Mouse (Mus musculus) hindbrain, postnatal 0 days (tissue): ENCODE measurements at regions not wholly inside any gene's neighbourhood (a gene's known extent, or its start where the extent isn't known, plus 50 kb on each side); places are given as distances from the start of the nearest gene placed in this dataset.
"Not testable (repeated sequence)": the region's sequence is repeated elsewhere in the genome, so short reads cannot be mapped to it uniquely, and the experiment has no call there.

Experiments used
- ATAC-seq: fragments of 200-750 bp; cut with Nextera tagmentation; 2 replicates; pipeline ENCODE4 v1.8.0; 2017; ENCODE audit warnings: mild to moderate bottlenecking, moderate TSS enrichment, moderate library complexity
- DNase-seq: peaks from one replicate; pipeline ENCODE4 v3.0.0-alpha.2; 2015; ENCODE audit warnings: low spot score
- H3K27ac ChIP-seq: fragments of 300-500 bp; sonication (generic); 2 replicates; pipeline ENCODE4 v1.5.1; 2014; ENCODE audit warnings: mild to moderate bottlenecking
- H3K27me3 ChIP-seq: fragments of 300-500 bp; sonication (generic); 2 replicates; pipeline ENCODE4 v1.6.1; 2014; ENCODE audit warnings: low read length, mixed read lengths; ENCODE audit not compliant: insufficient read depth
- H3K36me3 ChIP-seq: fragments of 300-500 bp; sonication (generic); 2 replicates; pipeline ENCODE4 v1.6.1; 2014; ENCODE audit warnings: low read length, mixed read lengths; ENCODE audit not compliant: insufficient read depth
- H3K4me1 ChIP-seq: fragments of 300-500 bp; sonication (generic); 2 replicates; pipeline ENCODE4 v1.6.1; 2014; ENCODE audit warnings: antibody characterized with exemption, low read length, mixed read lengths; ENCODE audit not compliant: insufficient read depth
- H3K4me2 ChIP-seq: fragments of 300-500 bp; sonication (generic); 2 replicates; pipeline ENCODE4 v1.6.1; 2014; ENCODE audit warnings: low read depth, mild to moderate bottlenecking, low read length, moderate library complexity, mixed read lengths
- H3K4me3 ChIP-seq: fragments of 300-500 bp; sonication (generic); 2 replicates; pipeline ENCODE4 v1.5.1; 2014; ENCODE audit warnings: low read length
- H3K9ac ChIP-seq: fragments of 300-500 bp; sonication (generic); replicated peaks from 2 replicates; pipeline ENCODE4 v1.6.1; 2014; ENCODE audit warnings: mild to moderate bottlenecking, low read length, moderate library complexity, mixed read lengths
- H3K9me3 ChIP-seq: fragments of 300-500 bp; sonication (generic); 2 replicates; pipeline ENCODE4 v1.6.1; 2016; ENCODE audit warnings: low read length, mixed read lengths
- CTCF ChIP-seq: IDR thresholded peaks from 2 replicates; pipeline ENCODE4 v1.5.1; 2016; ENCODE audit warnings: antibody characterized with exemption, control low read depth, low read depth
- WGBS: fragments of 180-500 bp; shearing (Covaris S2); extraction: QIAGEN DNeasy Blood & Tissue Kit; methylation state at CpG from one replicate; pipeline ENCODE4 v1.1.7; 2014; 5-methylcytosine and 5-hydroxymethylcytosine counted together

DNA sequence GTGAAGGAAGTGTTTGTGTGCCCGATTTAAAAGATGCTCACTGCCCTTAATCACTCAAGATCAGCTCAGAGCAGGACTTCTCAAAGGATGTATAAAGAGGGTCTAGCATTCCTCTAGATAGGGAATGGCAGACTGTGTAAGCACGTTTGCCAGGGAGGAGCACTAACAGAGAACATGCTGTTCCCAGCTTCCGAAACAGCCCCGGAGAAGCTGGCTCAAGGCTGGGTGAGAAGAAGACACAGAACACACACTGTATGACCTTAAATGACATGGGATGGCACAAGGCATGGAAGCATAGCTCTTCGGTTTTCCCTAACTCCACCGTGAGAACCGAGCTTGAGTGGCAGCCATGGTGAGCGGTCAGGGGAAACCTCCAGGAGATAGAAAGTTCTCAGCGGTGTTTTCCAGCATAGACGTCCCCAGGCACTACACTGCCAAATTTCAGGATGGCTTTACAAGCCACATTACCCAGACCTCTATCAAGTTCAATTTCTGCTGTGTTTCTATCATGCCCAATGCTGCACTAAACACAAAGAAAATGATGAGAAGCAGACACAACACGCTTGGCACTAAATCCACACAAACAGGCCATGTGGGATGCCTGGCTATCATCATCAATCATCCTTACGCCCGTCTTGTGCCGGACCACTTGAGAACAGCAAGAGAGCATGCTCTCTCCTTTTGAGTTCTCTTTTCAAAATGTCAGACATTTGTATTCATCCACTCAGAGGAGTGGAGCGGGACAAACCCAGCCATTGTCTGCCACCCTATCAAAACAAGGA, 172.0 kb upstream of the Six2 start:
- WGBS, result 70% methylated on average over 15 of the region's 15 CpGs
- DNase-seq (no peak), ATAC-seq (no peak)
- no peaks in the 10 kb centered on the region for H3K36me3 ChIP-seq
- H3K27ac ChIP-seq, result no peak overlapping the region
- no peaks in the 10 kb centered on the region for H3K4me1 ChIP-seq
- H3K4me3 ChIP-seq, result no peak overlapping the region
- H3K9ac ChIP-seq, result no peak overlapping the region
- H3K9me3 ChIP-seq, result no peaks in the 10 kb centered on the region
- H3K27me3 ChIP-seq, result no peaks in the 10 kb centered on the region
- no peak for TF ChIP-seq CTCF
- H3K4me2 ChIP-seq, result no peak overlapping the region

GRCm38 (mm10) chr17:85858516-85858915, 170.4 kb upstream of the Six2 start:
- H3K9me3 ChIP-seq, result no peaks in the 10 kb centered on the region
- H3K4me3 ChIP-seq, result no peak overlapping the region
- H3K4me1 ChIP-seq, result no peaks in the 10 kb centered on the region
- H3K27me3 ChIP-seq, result no peaks in the 10 kb centered on the region
- TF ChIP-seq CTCF, result no peak
- peak overlapping the region; percentile 47 for H3K4me2 ChIP-seq
- H3K36me3 ChIP-seq, result no peaks in the 10 kb centered on the region
- WGBS, result 80% methylated on average over 2 of the region's 2 CpGs
- no peak overlapping the region for H3K27ac ChIP-seq
- no peak overlapping the region for H3K9ac ChIP-seq
- DNase-seq (peak; percentile 43), ATAC-seq (no peak)

DNA sequence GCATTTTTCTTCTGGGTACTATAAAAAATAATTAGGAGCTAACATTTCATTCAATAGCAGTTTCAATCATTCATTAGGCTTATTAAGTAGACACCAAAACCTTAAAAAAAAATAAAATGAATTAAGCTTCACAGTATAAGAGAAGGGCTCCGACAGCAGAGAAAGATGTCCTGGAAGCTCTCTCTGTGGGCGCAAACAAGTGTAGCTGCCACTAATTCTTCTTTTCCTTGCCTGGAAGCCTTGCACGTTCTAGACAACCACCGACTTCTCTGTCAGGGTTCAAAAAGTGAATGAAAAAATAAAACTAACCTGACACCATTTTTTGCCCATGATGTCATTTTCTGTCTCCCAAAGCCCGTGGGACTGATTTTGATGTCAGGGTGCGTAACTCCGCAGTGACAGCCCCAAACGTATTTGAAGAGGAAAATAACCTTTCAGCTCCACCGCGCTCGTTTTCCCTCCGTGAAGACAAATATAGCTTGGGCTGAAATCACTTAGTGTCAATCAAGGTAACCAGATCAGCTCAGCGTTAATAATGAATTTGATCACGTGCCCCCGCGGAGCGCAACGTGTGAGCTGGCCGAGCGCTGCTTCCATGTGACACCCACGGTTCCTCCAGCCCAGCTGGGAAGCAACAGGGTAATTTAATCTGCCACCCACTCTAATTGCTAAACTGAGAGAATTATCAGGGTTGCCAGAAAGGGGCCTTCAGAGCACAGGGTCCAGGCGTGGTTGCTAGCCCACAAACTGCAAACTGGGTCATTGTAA, 169.8 kb upstream of the Six2 start:
- no peak for TF ChIP-seq CTCF
- peak overlapping the region; percentile 17; the same call in 1 of the 2 replicates for H3K4me3 ChIP-seq

DNA sequence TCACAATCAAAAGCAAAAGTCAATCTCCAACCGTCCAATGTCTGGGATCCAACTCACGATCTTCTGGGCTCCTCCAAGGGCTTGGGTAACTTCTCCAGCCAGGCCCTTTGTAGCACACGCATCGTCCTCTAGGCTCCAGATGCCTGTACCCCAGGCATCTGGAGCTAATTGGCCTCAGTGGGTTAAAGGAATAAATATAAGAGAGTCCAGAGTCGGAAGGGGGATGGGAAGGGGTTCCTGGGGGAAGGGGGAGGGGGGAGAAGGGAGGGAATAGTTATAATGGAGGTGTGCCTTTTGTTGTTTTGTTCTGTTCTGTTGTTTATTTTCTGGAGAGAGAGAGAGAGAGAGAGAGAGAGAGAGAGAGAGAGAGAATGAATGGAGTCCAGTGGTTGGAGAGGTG, 168.8 kb upstream of the Six2 start:
- WGBS, result 35% methylated on average over 3 of the region's 5 CpGs
- DNase-seq, result not testable (repeated sequence)

More for the DNA sequence above, 169.8 kb upstream of the Six2 start:
- WGBS, result 23% methylated on average over 22 of the region's 22 CpGs
- H3K9ac ChIP-seq, result no peak overlapping the region
- H3K9me3 ChIP-seq, result no peaks in the 10 kb centered on the region
- DNase-seq (peak; percentile 58), ATAC-seq (peak; percentile 64; the same call in 1 of the 2 replicates)
- H3K36me3 ChIP-seq, result no peaks in the 10 kb centered on the region
- H3K27ac ChIP-seq, result no peak overlapping the region
- H3K4me2 ChIP-seq, result peak overlapping the region; percentile 47
- no peaks in the 10 kb centered on the region for H3K4me1 ChIP-seq
- no peaks in the 10 kb centered on the region for H3K27me3 ChIP-seq

DNA sequence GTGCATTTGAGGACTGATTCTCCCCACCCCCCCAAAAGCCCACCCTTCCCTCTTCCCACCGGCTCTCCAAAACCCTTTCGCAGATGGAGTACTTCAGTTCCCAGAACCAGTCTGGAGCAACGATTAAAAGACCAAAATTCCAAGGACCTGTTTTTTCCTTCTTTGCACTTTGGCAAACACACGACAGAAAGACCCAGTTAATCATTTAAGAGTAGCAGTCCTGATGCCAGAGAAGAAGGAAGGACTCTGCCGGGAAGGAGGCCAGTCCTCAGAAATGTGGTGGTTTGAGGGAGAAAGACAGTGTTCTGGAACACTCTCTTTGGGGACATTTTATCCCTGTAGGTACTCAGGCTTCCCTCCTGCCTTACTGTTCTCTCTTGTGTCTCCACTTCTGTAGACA, 165.1 kb upstream of the Six2 start:
- Histone ChIP-seq H3K9ac (no peak overlapping the region), H3K9me3 (no peaks in the 10 kb centered on the region), H3K4me1 (no peaks in the 10 kb centered on the region), H3K27ac (no peak overlapping the region), H3K4me3 (no peak overlapping the region), H3K4me2 (no peak overlapping the region), H3K27me3 (no peaks in the 10 kb centered on the region), H3K36me3 (no peaks in the 10 kb centered on the region)
- DNase-seq, result no peak
- no peak for TF ChIP-seq CTCF
- 68% methylated on average over 5 of the region's 5 CpGs for WGBS
- ATAC-seq, result no peak

More for the DNA sequence above, 168.8 kb upstream of the Six2 start:
- ATAC-seq, H3K4me3 ChIP-seq, H3K9ac ChIP-seq, H3K9me3 ChIP-seq, H3K27me3 ChIP-seq, H3K4me2 ChIP-seq, H3K27ac ChIP-seq, H3K4me1 ChIP-seq, H3K36me3 ChIP-seq: not testable (repeated sequence)

- no peak overlapping the region for H3K4me3 ChIP-seq
- no peak for TF ChIP-seq CTCF
- no peak for DNase-seq
- H3K4me2 ChIP-seq, result no peak overlapping the region
- no peak for ATAC-seq
- H3K9ac ChIP-seq, result no peak overlapping the region
- no peak overlapping the region for H3K27ac ChIP-seq
- no peaks in the 10 kb centered on the region for H3K9me3 ChIP-seq
- no peaks in the 10 kb centered on the region for H3K4me1 ChIP-seq
- WGBS, result 91% methylated on average over 3 of the region's 3 CpGs
- no peaks in the 10 kb centered on the region for H3K36me3 ChIP-seq
- H3K27me3 ChIP-seq, result no peaks in the 10 kb centered on the region
Observed at GRCm38 (mm10) chr17:85848526-85848925, 160.5 kb upstream of the Six2 start.

DNA sequence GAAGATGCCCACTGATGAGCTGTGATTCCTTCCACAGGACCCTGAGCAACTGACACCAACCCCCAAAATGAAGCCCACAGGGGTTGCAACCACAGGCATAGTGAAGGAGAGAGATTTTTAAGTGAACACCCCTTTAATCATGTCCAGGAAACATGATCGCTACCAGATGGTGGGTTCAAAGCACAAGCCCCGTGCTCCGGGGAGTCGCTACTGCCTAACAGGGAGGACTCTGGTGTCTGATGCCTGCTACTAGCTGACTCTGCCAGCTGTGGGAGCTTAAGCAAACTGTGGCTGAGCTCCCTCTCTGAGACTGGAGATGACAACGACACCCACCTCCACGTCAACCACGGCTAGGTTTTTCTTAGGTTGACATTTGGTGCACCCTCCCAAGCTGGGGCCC, 159.7 kb upstream of the Six2 start:
- H3K27me3 ChIP-seq, result no peaks in the 10 kb centered on the region
- H3K4me2 ChIP-seq, result no peak overlapping the region
- no peak for TF ChIP-seq CTCF
- H3K27ac ChIP-seq, result no peak overlapping the region
- no peak overlapping the region for H3K9ac ChIP-seq
- H3K4me3 ChIP-seq, result no peak overlapping the region
- WGBS, result 90% methylated on average over 7 of the region's 7 CpGs
- no peaks in the 10 kb centered on the region for H3K9me3 ChIP-seq
- no peaks in the 10 kb centered on the region for H3K4me1 ChIP-seq
- DNase-seq (no peak), ATAC-seq (no peak)
- no peaks in the 10 kb centered on the region for H3K36me3 ChIP-seq
